Mouse (Mus musculus) c-Kit-positive CD71-positive TER-119-positive erythroid progenitor cells, embryonic 14.5 days (primary cell): Measurements from ENCODE around the gene Gm10670.
"Not testable (repeated sequence)": the region's sequence is repeated elsewhere in the genome, so short reads cannot be mapped to it uniquely, and the experiment has no call there.

Experiments
- DNase-seq: peaks from one replicate; pipeline ENCODE4 v3.0.0-alpha.2; 2013; ENCODE audit warnings: low spot score

Gene Gm10670

GRCm38 (mm10) chr7:20474825-20475224, at the start of gene Gm10670:
Gene Gm10670 (minus strand): TSS chr7:20474925.
- not testable (repeated sequence) for DNase-seq

DNA sequence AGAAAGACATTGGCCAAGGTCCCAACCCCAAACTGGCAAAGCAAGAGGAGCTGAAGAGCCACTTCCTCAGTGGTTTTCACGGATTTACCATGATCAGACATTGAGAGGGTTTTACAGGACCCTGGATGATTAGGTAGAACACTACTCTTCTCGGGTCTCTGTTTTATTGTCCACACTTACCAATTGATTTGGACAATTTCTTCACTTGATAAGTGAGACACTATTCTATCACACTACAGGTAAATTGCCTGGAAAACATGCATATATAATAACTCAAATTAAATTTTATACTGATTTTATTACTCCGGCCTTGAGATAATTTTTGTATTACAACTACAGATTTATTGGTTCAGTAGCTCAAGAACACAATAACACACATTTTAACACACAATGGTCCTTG, 35.7 kb upstream of the Gm10670 start, which contains the start of gene Vmn1r103:
Vmn1r103 (minus strand) TSS at position 101 of the 400 bp plus-strand sequence.
- not testable (repeated sequence) for DNase-seq

- not testable (repeated sequence) for DNase-seq
Measured at GRCm38 (mm10) chr7:20442493-20442892, 32.2 kb downstream of the Gm10670 start, which contains the start of gene Vmn1r101. Gene Vmn1r101 (minus strand): TSS chr7:20442593.
